Mouse (Mus musculus) heart, adult 2 months (tissue): ENCODE results near the gene Sept10.

Experiments
- CTCF ChIP-seq: fragments of 200-600 bp; IDR thresholded peaks from 2 replicates; pipeline ENCODE4 v1.8.1; 2022; ENCODE audit warnings: antibody characterized with exemption, mild to moderate bottlenecking, moderate library complexity
- EP300 ChIP-seq: fragments of 200-500 bp; IDR thresholded peaks from 2 replicates; pipeline ENCODE4 v1.6.1; 2011; ENCODE audit warnings: low read depth, low read length, control low read depth; ENCODE audit not compliant: insufficient read depth

GRCm38 (mm10) chr10:59223890-59224289, 2.2 kb upstream of the Sept10 start:
- TF ChIP-seq CTCF (no peak), EP300 (no peak)
